In the genomic region with DNA sequence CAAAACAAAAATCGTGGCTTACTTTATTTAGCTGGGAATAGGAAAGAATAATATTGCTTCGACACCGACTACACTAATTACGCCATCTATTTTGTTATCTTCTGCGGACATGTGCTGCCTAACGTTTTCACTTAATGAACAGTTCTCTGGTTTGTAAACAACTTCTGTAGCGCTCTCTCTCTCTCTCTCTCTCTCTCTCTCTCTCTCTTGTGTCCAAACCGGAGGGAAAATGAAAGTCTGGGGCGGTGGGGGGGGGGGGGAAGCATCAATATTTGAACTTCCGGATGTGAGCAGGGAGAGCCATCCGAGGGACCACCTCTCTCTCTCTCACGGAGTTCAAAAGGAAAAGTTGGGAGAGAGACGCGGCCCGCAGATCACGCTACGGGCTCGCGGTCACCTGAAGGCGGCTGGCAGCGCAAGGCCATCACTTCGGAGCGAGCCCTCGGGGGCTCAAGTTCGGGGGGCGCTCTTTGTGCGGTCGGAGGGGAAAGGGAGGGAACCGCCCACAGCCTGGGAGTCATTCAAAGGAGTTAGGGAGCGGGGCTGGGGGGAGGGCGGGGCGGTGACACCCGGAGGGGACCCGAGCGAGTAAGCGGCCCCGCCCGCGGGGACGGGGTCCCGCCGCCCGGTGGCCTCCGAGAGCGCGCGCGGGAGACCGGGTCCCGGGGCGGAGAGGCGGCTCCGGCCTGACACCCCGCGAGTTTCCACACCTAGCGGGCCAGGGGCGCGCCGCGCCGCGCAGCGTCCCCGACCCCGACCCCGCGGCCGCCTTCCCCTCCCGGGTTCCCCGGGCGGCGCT, we compare ENCODE assay signal across 8 mouse cellular contexts. TPM values are rescaled to one million over a fixed set of nuclear protein-coding genes. Genes with fewer than 3 reads are reported as not detected.
DNase-seq lines count a peak whose midpoint lies in the region; ATAC-seq lines count a peak whose summit lies in the region.

No protein-coding gene starts in this region.

- ATAC-seq in liver, embryonic 15.5 days (ENCODE audit: insufficient read depth) = peak; percentile 18

- no peaks in the 10 kb centered on the region for H3K27me3 ChIP-seq in forebrain, embryonic 10.5 days (ENCODE audit: poor library complexity, severe bottlenecking)
- no peaks in the 10 kb centered on the region for H3K27me3 ChIP-seq in liver, embryonic 15.5 days

- H3K9ac ChIP-seq in liver, embryonic 15.5 days = peak overlapping the region; percentile 100

- peak; percentile 12 for DNase-seq in layer of hippocampus, adult 9-11 months
- DNase-seq in layer of hippocampus, adult 9-10 months (ENCODE audit: low spot score) = no peak
- peak; percentile 63 for DNase-seq in adrenal gland, postnatal 14 days
- DNase-seq in forebrain, embryonic 10.5 days (ENCODE audit: extremely low spot score, low spot score) = peak; percentile 72
- peak; percentile 75 for DNase-seq in induced T-regulatory cell, adult 2 months (ENCODE audit: low read depth)
- peak; percentile 75 for DNase-seq in neural tube, embryonic 10.5 days (ENCODE audit: extremely low spot score, low spot score)
- peak; percentile 66 for DNase-seq in thymus, postnatal 25 days

- H3K4me2 ChIP-seq in liver, embryonic 15.5 days = peak overlapping the region; percentile 72

- WGBS in forebrain, embryonic 10.5 days = under 1% methylated on average over 57 of the region's 72 CpGs
- under 1% methylated on average over 71 of the region's 72 CpGs for WGBS in liver, embryonic 15.5 days (ENCODE audit: insufficient replicate concordance)

- no peaks in the 10 kb centered on the region for H3K9me3 ChIP-seq in forebrain, embryonic 10.5 days
- H3K9me3 ChIP-seq in liver, embryonic 15.5 days (replicated peaks) = no peaks in the 10 kb centered on the region

- peaks cover 19% of the 10 kb centered on the region for H3K4me1 ChIP-seq in forebrain, embryonic 10.5 days
- peaks cover 28% of the 10 kb centered on the region for H3K4me1 ChIP-seq in liver, embryonic 15.5 days (replicated peaks)

- H3K36me3 ChIP-seq in forebrain, embryonic 10.5 days (replicated peaks) = no peaks in the 10 kb centered on the region
- H3K36me3 ChIP-seq in liver, embryonic 15.5 days (replicated peaks) = 0 out of 2 replicates have a peak, but pooled peaks cover 2% of the 10 kb centered on the region

- H3K27ac ChIP-seq in forebrain, embryonic 10.5 days = peak overlapping the region; percentile 98
- H3K27ac ChIP-seq in liver, embryonic 15.5 days (replicated peaks) = peak overlapping the region; percentile 100

- peak overlapping the region; percentile 99 for H3K4me3 ChIP-seq in forebrain, embryonic 10.5 days
- peak overlapping the region; percentile 100 for H3K4me3 ChIP-seq in liver, embryonic 15.5 days (replicated peaks)

RNA-seq across cellular contexts. Expression of a gene that starts 0.8 kb away (rescaled TPM):
- 70.3 and 71.9 TPM in 2 replicates for total RNA-seq in adrenal gland, postnatal 14 days (2021)
- polyA plus RNA-seq in forebrain, embryonic 10.5 days (2016; fragmentation: Nextera tagmentation; extraction: Ambion mirVana) = 50.7 and 57.5 TPM in 2 replicates
- 30.7 and 34.5 TPM in 2 replicates for polyA plus RNA-seq in liver, embryonic 15.5 days (2015; fragmentation: Nextera tagmentation; extraction: Ambion mirVana)
